Mouse (Mus musculus) layer of hippocampus, postnatal 36 days (tissue): ENCODE results near the gene Med13l. TPM values are rescaled to one million over a fixed set of nuclear protein-coding genes. Genes with fewer than 3 reads are reported as not detected.

Source experiments
- DNase-seq, 2 experiments: peaks; one replicate each; pipeline ENCODE4 v3.0.0; 2022
- total RNA-seq, 2 experiments: library from RNA; stranded (reverse); gene quantifications; 2 replicates each; pipeline ENCODE4 v1.2.3; 2021

The Med13l gene
- total RNA-seq, 2 experiments from 2014 or later, result 103 to 127 TPM

GRCm38 (mm10) chr5:118556387-118556937, 4.0 kb upstream of the Med13l start:
- DNase-seq, result no peak

GRCm38 (mm10) chr5:118558841-118559240, 1.6 kb upstream of the Med13l start:
- no peak for DNase-seq

- peak; percentile 84 for DNase-seq
These were observed 695 bp upstream of the Med13l start for GRCm38 (mm10) chr5:118559584-118560384.

- DNase-seq, result peak in 1 of 2 experiments; percentile 37
These were observed 858 bp downstream of the Med13l start for GRCm38 (mm10) chr5:118561086-118561987.

- DNase-seq, result no peak
These were observed 1.7 kb downstream of the Med13l start for GRCm38 (mm10) chr5:118562206-118562605.

- DNase-seq, result no peak
These were observed 3.1 kb downstream of the Med13l start for GRCm38 (mm10) chr5:118563590-118563989.

GRCm38 (mm10) chr5:118567395-118567794, 6.9 kb downstream of the Med13l start:
- no peak for DNase-seq

GRCm38 (mm10) chr5:118569017-118569416, 8.5 kb downstream of the Med13l start:
- no peak for DNase-seq

- no peak for DNase-seq
These were observed 9.4 kb downstream of the Med13l start for GRCm38 (mm10) chr5:118569606-118570580.

GRCm38 (mm10) chr5:118571504-118571903, 11.0 kb downstream of the Med13l start:
- no peak for DNase-seq

- no peak for DNase-seq
These were observed 13.8 kb downstream of the Med13l start for GRCm38 (mm10) chr5:118574236-118574635.

GRCm38 (mm10) chr5:118574997-118575396, 14.5 kb downstream of the Med13l start:
- no peak for DNase-seq

- no peak for DNase-seq
These were observed 15.4 kb downstream of the Med13l start for GRCm38 (mm10) chr5:118575909-118576308.

- DNase-seq, result no peak
These were observed 16.3 kb downstream of the Med13l start for GRCm38 (mm10) chr5:118576731-118577130.

GRCm38 (mm10) chr5:118585355-118585754, 24.9 kb downstream of the Med13l start:
- no peak for DNase-seq

- no peak for DNase-seq
These were observed 26.1 kb downstream of the Med13l start for GRCm38 (mm10) chr5:118586560-118586959.

GRCm38 (mm10) chr5:118588381-118588925, 28.0 kb downstream of the Med13l start:
- no peak for DNase-seq

GRCm38 (mm10) chr5:118589186-118589892, 28.9 kb downstream of the Med13l start:
- DNase-seq, result no peak

GRCm38 (mm10) chr5:118590868-118591267, 30.4 kb downstream of the Med13l start:
- no peak for DNase-seq

- no peak for DNase-seq
These were observed 31.5 kb downstream of the Med13l start for GRCm38 (mm10) chr5:118591826-118592499.
